Mouse (Mus musculus) spleen, adult 2 months (tissue): ENCODE data around the gene Loxl1.

Experiments
- CTCF ChIP-seq: fragments of 200-500 bp; IDR thresholded peaks from 2 replicates; pipeline ENCODE4 v1.5.1; 2011; ENCODE audit warnings: mild to moderate bottlenecking, inconsistent platforms; ENCODE audit not compliant: insufficient read depth, insufficient read length, insufficient replicate concordance; ENCODE audit errors: extremely low read depth
- POLR2A ChIP-seq: fragments of 200-500 bp; IDR thresholded peaks from 2 replicates; pipeline ENCODE4 v1.6.1; 2011; ENCODE audit warnings: low read depth, low read length, inconsistent platforms

DNA sequence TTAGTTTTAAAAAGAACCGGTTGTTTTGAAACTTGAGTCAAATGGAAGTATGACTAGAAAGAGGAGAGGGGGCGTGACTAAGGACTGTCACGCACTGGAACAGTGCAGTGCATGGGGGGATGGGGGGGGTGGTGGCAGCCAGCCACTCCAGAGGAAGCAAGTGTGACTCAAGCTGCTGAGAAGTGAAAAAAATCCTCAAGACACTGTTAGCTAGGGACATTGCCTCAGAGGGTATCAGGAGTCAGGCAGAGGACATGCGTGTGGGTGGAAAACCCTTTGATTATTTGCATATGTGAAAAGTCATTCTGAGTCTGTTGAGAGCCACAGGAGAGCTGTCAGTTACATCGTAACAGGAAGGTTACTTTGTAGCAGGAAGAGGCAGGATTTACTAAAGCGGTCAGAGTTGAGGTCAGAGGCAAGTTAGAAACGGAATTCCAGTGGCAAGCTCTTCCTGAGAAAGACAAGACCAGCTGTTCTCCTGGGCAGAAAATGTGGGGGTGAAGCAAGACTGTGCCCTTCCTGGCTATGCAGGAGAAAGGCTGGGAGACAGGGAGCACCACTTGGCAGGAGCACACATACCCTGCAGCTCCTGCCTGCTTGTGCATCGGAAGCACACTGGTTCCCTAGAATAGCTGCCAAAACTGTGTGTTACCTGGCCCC, 37.7 kb downstream of the Loxl1 start:
- no peak for TF ChIP-seq POLR2A
- TF ChIP-seq CTCF, result no peak
